Mouse (Mus musculus) natural killer cell, adult 2 months (primary cell): ENCODE measurements around the gene Hoxb4.

ENCODE experiments used
- DNase-seq, 2 experiments: peaks; one replicate each; pipeline ENCODE4 v3.0.0; 2022; ENCODE audit warnings: low spot score in 2 of 2

The Hoxb4 gene

GRCm38 (mm10) chr11:96317608-96318367, at the start of gene Hoxb4:
Gene Hoxb4, plus strand, starts transcription at chr11:96318267.
- DNase-seq = no peak

DNA sequence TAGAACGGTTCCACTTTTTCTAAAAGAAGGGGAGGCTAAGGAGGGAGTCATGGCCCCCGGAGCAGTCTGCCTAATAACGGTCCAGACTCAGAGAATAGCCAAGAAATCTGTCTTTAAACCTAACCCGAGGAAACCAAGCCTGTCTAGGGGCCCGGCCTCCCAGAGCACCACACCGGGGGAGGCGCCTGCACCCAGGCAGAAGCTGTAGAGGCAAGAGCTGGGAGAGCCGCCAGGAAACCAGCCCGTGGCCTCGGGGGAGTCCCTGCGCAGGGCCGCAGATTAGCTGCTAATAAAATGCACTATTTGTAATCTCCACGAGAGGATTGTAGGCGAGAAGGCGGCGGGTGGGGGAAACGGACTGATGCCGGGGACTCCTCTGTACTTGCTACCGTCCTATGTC, 48.2 kb upstream of the Hoxb4 start:
- DNase-seq = no peak

DNA sequence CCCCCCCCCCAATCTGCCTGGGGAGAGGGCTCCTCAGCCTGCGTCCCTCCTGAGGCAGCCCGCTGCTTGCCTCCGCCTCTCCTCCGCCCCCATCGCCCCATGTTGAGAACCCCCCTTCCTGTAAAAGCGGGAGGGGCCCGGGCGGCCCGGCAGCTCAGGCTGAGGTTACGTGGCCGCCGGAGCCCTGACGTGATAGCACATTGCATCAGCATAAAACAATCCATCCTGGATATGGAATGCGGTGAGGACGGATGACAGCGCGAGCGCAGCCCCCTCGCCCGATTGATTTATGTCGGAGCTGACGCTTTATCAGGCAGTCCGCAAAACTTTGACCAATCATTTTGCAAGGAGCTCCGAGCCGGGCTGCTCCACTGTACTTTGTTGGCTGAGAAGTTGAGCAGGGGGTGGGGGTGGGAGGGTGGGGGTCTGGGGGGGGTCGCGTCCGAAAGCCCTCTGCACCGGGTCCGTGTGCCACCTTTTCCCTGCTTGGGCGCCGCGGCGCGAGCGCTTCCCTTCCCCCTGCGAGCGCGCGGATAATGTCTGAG, 47.0 kb upstream of the Hoxb4 start, which contains the start of gene Hoxb9:
Gene Hoxb9 (plus strand): TSS at position 462 of the 545 bp plus-strand sequence.
- DNase-seq = peak in 1 of 2 experiments; percentile 58

DNA sequence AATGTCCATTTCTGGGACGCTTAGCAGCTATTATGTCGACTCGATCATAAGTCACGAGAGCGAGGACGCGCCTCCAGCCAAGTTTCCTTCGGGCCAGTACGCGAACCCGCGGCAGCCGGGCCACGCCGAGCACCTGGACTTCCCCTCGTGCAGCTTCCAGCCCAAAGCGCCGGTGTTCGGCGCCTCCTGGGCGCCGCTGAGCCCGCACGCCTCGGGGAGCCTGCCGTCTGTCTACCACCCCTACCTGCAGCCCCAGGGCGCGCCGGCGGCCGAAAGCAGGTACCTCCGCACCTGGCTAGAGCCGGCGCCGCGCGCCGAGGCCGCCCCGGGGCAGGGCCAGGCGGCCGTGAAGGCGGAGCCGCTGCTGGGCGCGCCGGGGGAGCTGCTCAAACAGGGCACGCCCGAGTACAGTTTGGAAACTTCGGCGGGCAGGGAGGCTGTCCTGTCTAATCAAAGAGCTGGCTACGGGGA, 46.5 kb upstream of the Hoxb4 start:
- DNase-seq = no peak

GRCm38 (mm10) chr11:96272024-96272921, 45.8 kb upstream of the Hoxb4 start:
- no peak for DNase-seq

DNA sequence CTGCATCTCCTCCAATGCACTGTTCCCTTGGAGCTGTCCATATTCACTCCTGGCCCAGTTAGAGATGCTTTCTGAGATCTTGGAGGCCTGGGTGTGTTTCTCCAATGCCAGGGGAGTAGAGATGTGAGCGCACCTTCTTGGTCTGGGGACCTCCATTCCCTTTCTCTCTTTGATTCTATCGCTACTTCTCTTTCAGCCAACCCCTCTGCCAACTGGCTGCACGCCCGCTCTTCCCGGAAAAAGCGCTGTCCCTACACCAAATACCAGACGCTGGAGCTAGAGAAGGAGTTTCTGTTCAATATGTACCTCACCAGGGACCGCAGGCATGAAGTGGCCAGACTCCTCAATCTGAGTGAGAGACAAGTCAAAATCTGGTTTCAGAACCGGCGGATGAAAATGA, 43.6 kb upstream of the Hoxb4 start:
- no peak for DNase-seq

DNA sequence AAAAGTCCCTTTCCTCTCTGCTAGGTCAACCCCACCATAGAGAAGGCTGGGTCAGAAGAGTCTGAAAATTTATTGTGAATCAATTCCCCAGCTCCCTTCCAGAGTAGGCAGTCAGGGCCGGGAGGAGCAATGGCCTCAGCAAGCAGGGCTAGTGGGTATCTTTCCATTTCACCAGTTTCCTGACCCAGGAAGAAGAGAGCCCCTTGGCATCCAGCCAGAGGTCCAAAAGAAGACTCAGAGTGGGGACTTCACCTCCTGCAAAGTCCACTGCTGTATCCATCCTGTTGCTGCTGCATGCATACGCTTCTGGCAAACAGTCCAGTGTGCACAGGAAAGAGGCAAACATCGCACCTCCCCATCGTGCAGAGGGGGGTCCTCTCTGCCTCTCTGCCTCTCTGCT, 42.2 kb upstream of the Hoxb4 start:
- DNase-seq = no peak

- no peak for DNase-seq
These were observed 40.7 kb upstream of the Hoxb4 start for GRCm38 (mm10) chr11:96277151-96278044.

DNA sequence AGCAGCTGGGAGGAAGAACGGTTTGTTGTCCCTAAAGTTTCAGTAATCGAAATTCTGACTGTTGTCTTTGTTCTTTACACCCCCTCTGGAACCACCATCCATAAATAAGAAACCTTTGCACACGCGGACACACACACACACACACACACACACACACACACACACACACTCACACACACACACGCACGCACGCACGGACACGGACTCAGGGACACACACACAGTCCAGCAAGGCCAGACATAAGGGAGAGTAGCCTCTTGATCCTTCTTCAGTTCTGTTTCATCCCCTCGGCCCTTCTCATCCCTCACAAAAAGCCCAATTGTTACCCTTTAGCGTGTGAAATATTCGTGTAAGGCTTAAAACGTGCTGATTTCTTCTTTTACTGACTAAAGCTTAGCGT, 39.7 kb upstream of the Hoxb4 start:
- no peak for DNase-seq

DNA sequence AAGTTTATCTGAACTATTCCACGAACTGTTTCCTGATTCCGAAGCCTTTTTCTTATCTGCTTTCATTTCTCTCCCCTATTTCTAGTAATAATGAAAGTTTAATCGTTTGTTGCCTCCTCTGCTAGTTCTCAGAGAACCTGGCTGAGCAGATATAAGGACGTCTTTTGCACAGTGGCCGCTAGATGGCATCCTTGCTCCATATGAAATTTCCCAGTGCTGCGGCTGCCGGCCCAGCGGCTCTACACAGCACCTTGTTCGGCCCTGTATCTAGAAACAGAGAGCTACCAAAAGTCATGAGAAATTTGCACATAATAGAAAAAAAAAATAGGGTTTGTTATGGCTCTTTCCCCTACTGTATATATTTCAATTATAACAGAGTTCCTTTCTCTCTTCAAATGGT, 39.3 kb upstream of the Hoxb4 start:
- peak; percentile 75 to 84 for DNase-seq

DNA sequence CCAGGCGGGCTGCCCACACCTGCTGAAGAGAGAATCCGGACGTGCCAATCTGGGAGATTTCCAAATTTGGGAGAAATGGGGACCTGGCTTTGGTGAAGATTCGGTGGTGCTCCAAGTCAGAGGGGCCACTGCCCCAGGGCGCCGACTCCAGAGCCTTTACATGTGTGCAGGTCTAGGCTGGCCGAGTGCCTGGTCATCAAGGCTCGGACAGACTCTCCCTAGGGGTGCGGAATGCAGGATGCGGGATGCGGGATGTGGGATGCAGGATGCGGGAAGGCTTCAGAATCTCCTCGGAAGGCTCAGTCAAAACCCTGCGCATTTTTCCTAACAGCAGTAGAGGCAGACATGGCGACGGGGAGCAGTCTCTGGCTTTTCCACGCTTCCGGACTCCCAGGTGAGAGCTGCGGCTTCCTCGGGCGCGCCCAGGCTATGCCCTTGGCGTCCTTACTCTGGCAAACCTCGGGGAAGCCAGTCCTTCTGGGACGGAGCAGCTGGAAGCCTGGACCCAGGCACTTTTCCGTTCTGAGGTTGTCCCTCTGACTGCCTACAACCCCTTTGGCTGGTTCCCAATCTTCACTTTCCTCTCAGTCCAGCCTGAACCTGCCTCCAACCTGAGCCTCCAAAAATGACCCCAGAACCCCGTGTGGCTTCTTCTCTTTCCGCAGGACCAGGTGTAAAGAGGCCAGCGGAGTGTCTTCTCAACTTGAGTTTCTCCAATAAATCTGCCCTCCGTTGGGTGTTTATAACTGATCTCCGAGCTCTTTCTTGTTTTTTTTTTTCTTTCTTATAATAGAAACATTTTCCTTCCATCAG, 38.4 kb upstream of the Hoxb4 start:
- DNase-seq = no peak

- no peak for DNase-seq
These were observed 37.4 kb upstream of the Hoxb4 start for GRCm38 (mm10) chr11:96280399-96281378.

- DNase-seq = no peak
These were observed 36.7 kb upstream of the Hoxb4 start for GRCm38 (mm10) chr11:96281396-96281795.

GRCm38 (mm10) chr11:96281855-96282570, 36.1 kb upstream of the Hoxb4 start, which contains the start of gene Hoxb8:
Gene Hoxb8, plus strand, starts transcription at chr11:96281905.
- no peak for DNase-seq

- DNase-seq = no peak
These were observed 35.2 kb upstream of the Hoxb4 start for GRCm38 (mm10) chr11:96282795-96283430.

- no peak for DNase-seq
These were observed 33.9 kb upstream of the Hoxb4 start for GRCm38 (mm10) chr11:96284041-96284749.
